Mouse (Mus musculus) CD8-positive naive resting alpha-beta T cell, adult 57 days (primary cell): ENCODE results near the gene Txndc17. TPM values are rescaled to one million over a fixed set of nuclear protein-coding genes. Genes with fewer than 3 reads are reported as not detected.

Source experiments
- total RNA-seq: library from RNA; stranded (reverse); gene quantifications from one replicate; pipeline ENCODE4 v1.2.4, GENCODE M21; 2023

The Txndc17 gene
- total RNA-seq: 23.3 TPM

DNA sequence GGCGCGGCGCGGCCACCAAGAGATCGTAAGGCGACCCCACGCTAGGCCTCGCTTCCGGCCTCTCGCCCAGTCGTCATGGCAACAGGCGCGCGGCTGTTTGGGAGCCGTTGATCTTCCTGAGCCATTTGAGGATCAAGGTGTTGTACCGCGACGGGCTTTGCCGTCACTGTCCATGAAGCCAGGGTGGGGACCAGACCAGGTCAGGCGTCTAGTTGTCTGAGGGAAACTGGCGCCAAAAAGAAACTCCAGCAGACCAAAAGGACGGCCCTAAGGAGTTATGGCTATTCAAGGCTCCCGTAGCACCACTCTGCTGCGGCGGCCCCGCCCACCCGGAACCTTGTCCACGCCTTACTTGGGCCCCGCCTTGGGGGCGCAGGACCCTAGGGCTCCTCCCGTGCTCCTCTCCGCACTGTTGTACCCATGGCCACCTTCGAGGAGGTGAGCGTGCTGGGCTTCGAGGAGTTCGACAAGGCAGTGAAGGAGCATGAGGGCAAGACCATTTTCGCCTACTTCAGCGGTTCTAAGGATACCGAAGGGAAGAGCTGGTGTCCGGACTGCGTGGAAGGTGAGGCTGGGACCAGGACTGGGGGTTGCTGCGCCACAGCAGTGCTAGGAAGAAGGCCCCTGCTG is at the start of gene Txndc17, which contains the start of gene 4933427D14Rik:
Gene Txndc17, plus strand, starts transcription at position 344 of the 630 bp plus-strand sequence.
Gene 4933427D14Rik, minus strand, starts transcription at position 256 of the 630 bp plus-strand sequence.

DNA sequence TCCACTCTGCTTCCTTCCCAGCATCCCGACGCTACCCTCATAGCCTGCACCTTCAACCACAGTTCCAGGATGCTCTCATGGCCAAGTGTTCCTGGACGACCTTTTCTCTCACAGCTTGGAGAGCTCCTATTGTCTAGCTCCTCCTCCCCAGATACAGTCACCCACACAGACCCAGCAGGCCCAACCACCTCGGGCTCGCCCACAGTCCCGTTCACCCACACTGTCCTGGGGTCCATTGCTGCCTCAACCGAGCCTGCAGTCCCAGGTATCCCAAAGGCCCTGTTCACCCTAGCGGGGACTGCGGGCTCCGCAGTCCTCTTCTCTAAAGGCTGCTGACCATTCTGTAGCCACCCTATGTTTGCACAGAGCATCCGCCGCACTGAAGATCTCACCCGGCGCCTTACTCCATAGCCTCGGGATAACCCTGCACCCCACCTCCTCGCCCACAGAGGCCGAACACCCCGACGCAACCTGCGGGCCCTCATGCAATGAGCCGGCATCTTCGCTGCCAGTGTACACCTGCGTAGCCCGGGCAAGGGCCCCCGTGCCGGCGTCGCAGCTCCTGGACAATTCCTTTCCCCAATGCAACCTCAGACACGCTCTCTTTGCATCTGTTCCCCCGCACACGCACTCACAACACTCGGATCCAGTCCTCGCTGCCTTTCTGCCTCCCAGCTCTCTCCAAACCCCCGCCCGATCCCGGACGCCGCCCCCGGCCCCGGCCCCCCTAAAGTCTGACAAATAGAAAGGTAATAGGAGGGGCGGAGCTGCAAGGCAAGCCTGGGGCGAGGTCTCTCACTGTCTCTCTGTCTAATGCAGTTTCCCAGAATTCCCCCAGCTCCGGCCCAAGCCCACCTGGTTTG is 775 bp upstream of the Txndc17 start, which contains the start of gene Gm43951:
Gene Gm43951, minus strand, starts transcription at position 500 of the 863 bp plus-strand sequence.

DNA sequence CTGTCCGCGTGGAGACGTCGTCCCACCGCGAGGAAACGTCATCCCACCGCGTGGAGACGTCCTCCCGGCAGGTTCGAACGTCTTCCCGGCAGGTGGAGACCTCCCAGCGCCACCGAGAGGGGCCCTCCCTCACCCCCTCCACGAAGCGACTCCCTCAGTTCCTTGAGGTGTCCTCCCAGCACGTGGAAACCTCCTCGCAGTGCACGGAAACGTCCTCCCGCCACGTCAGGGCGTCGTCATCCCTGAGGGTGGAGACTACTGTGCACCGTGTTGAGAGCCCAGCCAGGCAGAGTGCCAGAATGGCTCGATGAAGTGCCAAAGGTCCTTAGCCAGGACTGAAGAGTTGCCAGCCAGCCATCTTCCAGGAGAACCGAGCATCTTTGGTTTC is 8.1 kb downstream of the Txndc17 start, which contains the start of gene Med31:
Gene Med31, minus strand, starts transcription at position 183 of the 388 bp plus-strand sequence.

Other genes with a start within 250 kb of the Txndc17 start
- not detected for gene Aipl1, start 170.0 kb upstream of the Txndc17 start, total RNA-seq
- gene Pimreg, start 165.5 kb upstream of the Txndc17 start, total RNA-seq: 0.83 TPM
- gene Pitpnm3, start 71.8 kb upstream of the Txndc17 start, total RNA-seq: 0.46 TPM
- gene Gm43951, start 707 bp upstream of the Txndc17 start, total RNA-seq: 1.9 TPM
- gene 4933427D14Rik, start 88 bp upstream of the Txndc17 start, total RNA-seq: 17.2 TPM
- gene Med31, start 8.0 kb downstream of the Txndc17 start, total RNA-seq: 24.3 TPM
- not detected for gene Slc13a5, start 59.7 kb downstream of the Txndc17 start, total RNA-seq
- 52.1 TPM for gene Xaf1, start 94.1 kb downstream of the Txndc17 start, total RNA-seq
- gene Fbxo39, start 106.9 kb downstream of the Txndc17 start, total RNA-seq: 0.31 TPM
- gene Tekt1, start 154.9 kb downstream of the Txndc17 start, total RNA-seq: not detected
- 0.24 TPM for gene Smtnl2, start 204.2 kb downstream of the Txndc17 start, total RNA-seq
- gene Ggt6, start 228.0 kb downstream of the Txndc17 start, total RNA-seq: not detected
- gene Mybbp1a, start 233.8 kb downstream of the Txndc17 start, total RNA-seq: 168 TPM